Mouse (Mus musculus) neural tube, embryonic 14.5 days (tissue): ENCODE measurements at regions not wholly inside any gene's neighbourhood (a gene's known extent, or its start where the extent isn't known, plus 50 kb on each side); places are given as distances from the start of the nearest gene placed in this dataset.

ENCODE experiments used
- ATAC-seq: fragments of 200-750 bp; cut with Nextera tagmentation; 2 replicates; pipeline ENCODE4 v1.8.0; 2017; ENCODE audit warnings: low read depth, mild to moderate bottlenecking, moderate TSS enrichment, moderate library complexity
- H3K27ac ChIP-seq: fragments of 300-500 bp; sonication (generic); 2 replicates; pipeline ENCODE4 v1.5.1; 2014; ENCODE audit warnings: low read depth, mild to moderate bottlenecking, control low read depth, low read length, moderate library complexity, mixed read lengths
- H3K27me3 ChIP-seq: fragments of 300-500 bp; sonication (generic); 2 replicates; pipeline ENCODE4 v1.6.1; 2014; ENCODE audit warnings: low read length; ENCODE audit not compliant: control insufficient read depth, insufficient read depth
- H3K36me3 ChIP-seq: fragments of 300-500 bp; sonication (generic); 2 replicates; pipeline ENCODE4 v1.6.1; 2014; ENCODE audit warnings: low read length, mixed read lengths; ENCODE audit not compliant: control insufficient read depth, insufficient read depth
- H3K4me1 ChIP-seq: fragments of 300-500 bp; sonication (generic); 2 replicates; pipeline ENCODE4 v1.6.1; 2014; ENCODE audit warnings: low read length; ENCODE audit not compliant: control insufficient read depth, insufficient read depth
- H3K4me2 ChIP-seq: fragments of 300-500 bp; sonication (generic); 2 replicates; pipeline ENCODE4 v1.6.1; 2014; ENCODE audit warnings: mild to moderate bottlenecking, low read depth, low read length, control low read depth
- H3K4me3 ChIP-seq: fragments of 300-500 bp; sonication (generic); 2 replicates; pipeline ENCODE4 v1.5.1; 2014; ENCODE audit warnings: low read depth, low read length, control low read depth, mixed read lengths
- H3K9ac ChIP-seq: fragments of 300-500 bp; sonication (generic); replicated peaks from 2 replicates; pipeline ENCODE4 v1.6.1; 2014; ENCODE audit warnings: low read depth, mild to moderate bottlenecking, control low read depth, low read length, mixed read lengths
- H3K9me3 ChIP-seq: fragments of 300-500 bp; sonication (generic); 2 replicates; pipeline ENCODE4 v1.6.1; 2016; ENCODE audit warnings: low read length; ENCODE audit not compliant: control insufficient read depth
- WGBS: fragments of 180-500 bp; shearing (Covaris S2); extraction: QIAGEN DNeasy Blood & Tissue Kit; methylation state at CpG from one replicate; pipeline ENCODE4 v1.1.7; 2014; 5-methylcytosine and 5-hydroxymethylcytosine counted together

DNA sequence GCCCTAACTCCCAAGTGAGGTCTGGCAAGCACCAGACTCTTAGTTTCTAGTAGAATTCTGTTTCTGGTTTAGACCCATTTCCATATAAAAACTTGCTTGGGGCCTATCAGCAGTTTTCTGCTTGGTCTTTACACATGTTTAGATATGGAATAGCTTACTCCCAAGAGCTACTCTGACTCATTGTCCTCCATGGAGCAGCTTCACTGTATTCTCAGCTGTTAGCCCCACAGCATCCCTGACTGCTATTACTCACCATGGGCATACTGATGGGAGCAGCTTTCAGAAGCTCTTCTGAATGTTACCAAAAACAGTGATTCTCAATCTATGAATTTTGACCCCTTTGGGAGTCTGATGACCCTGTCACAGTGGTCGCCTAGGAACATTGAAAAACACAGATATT is 630.1 kb upstream of the 4930452B06Rik start:
- H3K4me1 ChIP-seq, result no peaks in the 10 kb centered on the region
- no peaks in the 10 kb centered on the region for H3K27me3 ChIP-seq
- H3K9ac ChIP-seq, result no peak overlapping the region
- no peaks in the 10 kb centered on the region for H3K36me3 ChIP-seq
- no peaks in the 10 kb centered on the region for H3K9me3 ChIP-seq
- ATAC-seq, result no peak
- WGBS, result 84% methylated on average over 1 of the region's 1 CpGs
- H3K4me2 ChIP-seq, result no peak overlapping the region
- no peak overlapping the region for H3K4me3 ChIP-seq
- no peak overlapping the region for H3K27ac ChIP-seq

DNA sequence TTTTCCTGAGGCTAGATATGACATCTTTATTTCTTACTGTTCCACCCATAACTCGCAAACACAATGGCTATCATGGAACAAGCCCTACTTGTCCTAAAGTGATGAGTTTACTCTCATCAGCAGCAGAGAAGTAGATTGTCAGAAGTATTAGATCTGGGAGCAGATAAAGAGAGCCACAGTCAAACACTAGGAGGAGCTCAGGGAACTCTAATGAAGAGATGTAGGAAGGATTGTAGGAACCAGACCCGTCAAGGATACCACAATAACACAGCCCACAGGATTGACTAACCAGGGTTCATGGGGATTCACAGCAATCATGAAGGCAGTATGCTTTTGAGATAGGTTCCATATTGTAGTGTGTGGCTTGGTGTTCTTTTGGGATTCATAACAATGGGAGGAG is 628.5 kb upstream of the 4930452B06Rik start:
- no peak for ATAC-seq
- WGBS, result 77% methylated on average over 2 of the region's 2 CpGs
- H3K36me3 ChIP-seq, result no peaks in the 10 kb centered on the region
- H3K9me3 ChIP-seq, result no peaks in the 10 kb centered on the region
- no peaks in the 10 kb centered on the region for H3K27me3 ChIP-seq
- no peaks in the 10 kb centered on the region for H3K4me1 ChIP-seq
- H3K9ac ChIP-seq, result no peak overlapping the region
- no peak overlapping the region for H3K27ac ChIP-seq
- no peak overlapping the region for H3K4me3 ChIP-seq
- no peak overlapping the region for H3K4me2 ChIP-seq

- Histone ChIP-seq H3K4me2 (no peak overlapping the region), H3K9me3 (no peaks in the 10 kb centered on the region), H3K27me3 (no peaks in the 10 kb centered on the region), H3K9ac (no peak overlapping the region), H3K36me3 (no peaks in the 10 kb centered on the region), H3K27ac (no peak overlapping the region), H3K4me3 (no peak overlapping the region), H3K4me1 (no peaks in the 10 kb centered on the region)
- ATAC-seq, result no peak
- WGBS, result 87% methylated on average over 1 of the region's 1 CpGs
These were observed 622.1 kb upstream of the 4930452B06Rik start for GRCm38 (mm10) chr14:9288103-9288502.

DNA sequence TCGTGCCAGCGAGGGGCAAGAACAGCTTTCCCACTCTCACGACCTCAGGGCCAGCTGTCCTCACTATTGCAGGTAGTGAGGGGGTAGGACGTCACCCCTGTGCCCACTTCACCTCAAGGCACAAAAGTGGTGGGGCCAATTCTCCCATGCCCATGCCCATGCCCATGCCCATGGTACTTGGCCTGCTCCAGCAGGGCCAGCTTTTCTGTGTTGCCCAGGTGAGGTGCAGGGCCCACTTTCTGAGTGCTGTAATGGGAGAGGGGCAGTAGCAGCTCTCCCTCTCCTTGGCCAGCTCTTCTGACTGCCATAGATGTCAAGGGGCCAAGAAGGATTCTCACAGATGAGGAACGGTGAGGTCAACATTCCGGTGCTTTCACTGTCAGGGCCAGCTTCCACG is 619.6 kb upstream of the 4930452B06Rik start:
- no peaks in the 10 kb centered on the region for H3K4me1 ChIP-seq
- no peak for ATAC-seq
- no peaks in the 10 kb centered on the region for H3K36me3 ChIP-seq
- WGBS, result 93% methylated on average over 7 of the region's 7 CpGs
- no peaks in the 10 kb centered on the region for H3K9me3 ChIP-seq
- H3K27me3 ChIP-seq, result no peaks in the 10 kb centered on the region
- no peak overlapping the region for H3K27ac ChIP-seq
- no peak overlapping the region for H3K4me2 ChIP-seq
- no peak overlapping the region for H3K4me3 ChIP-seq
- no peak overlapping the region for H3K9ac ChIP-seq

- H3K27ac ChIP-seq, result no peak overlapping the region
- H3K4me2 ChIP-seq, result no peak overlapping the region
- WGBS, result 88% methylated on average over 2 of the region's 2 CpGs
- no peaks in the 10 kb centered on the region for H3K27me3 ChIP-seq
- H3K9me3 ChIP-seq, result no peaks in the 10 kb centered on the region
- no peaks in the 10 kb centered on the region for H3K36me3 ChIP-seq
- no peak for ATAC-seq
- no peak overlapping the region for H3K9ac ChIP-seq
- no peak overlapping the region for H3K4me3 ChIP-seq
- H3K4me1 ChIP-seq, result no peaks in the 10 kb centered on the region
These were observed 619.1 kb upstream of the 4930452B06Rik start for GRCm38 (mm10) chr14:9284976-9285605.

DNA sequence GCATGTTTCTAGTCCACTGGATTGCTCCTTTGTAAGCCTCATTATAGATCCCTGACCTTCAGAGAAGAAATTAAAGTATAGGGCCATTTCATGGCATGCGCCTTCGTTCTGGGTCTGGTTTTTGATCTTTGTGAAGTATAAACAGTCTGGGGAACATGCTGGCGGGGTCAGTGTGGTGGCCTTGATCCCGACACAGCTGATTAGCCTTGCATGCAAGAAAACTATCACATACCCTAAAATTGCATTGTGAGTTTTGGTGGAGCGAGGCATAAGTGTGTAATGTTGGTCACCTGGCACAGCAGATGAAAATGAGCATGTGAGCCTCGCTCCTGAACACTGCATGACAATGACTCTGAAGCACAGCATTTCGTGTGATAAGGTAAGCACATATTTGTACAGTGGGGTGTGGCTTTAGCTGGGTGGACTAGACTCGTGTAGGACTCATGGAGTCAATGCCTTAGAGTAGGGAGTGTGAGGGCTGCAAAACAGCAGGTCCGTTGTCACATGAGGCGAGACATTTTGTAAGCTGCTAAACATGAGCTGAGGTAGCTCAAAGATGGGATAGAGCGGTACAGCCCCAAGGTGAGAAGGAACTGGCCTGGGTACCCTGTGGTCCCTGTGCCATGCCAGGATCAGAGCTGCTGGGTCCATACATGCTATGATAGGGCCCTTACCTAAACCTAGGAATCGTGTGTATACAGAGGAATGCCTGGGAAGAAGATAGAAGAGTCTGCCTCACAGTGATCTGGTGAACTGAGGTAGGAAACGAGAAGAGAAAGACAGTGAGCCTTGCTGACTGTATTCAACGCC is 601.4 kb upstream of the 4930452B06Rik start:
- H3K4me3 ChIP-seq, result no peak overlapping the region
- no peaks in the 10 kb centered on the region for H3K27me3 ChIP-seq
- no peak for ATAC-seq
- WGBS, result 84% methylated on average over 14 of the region's 14 CpGs
- H3K4me1 ChIP-seq, result no peaks in the 10 kb centered on the region
- no peak overlapping the region for H3K4me2 ChIP-seq
- H3K36me3 ChIP-seq, result no peaks in the 10 kb centered on the region
- no peak overlapping the region for H3K27ac ChIP-seq
- no peak overlapping the region for H3K9ac ChIP-seq
- no peaks in the 10 kb centered on the region for H3K9me3 ChIP-seq

GRCm38 (mm10) chr14:9252017-9252416 is 586.0 kb upstream of the 4930452B06Rik start:
- Histone ChIP-seq H3K36me3 (no peaks in the 10 kb centered on the region), H3K9ac (no peak overlapping the region)
- 77% methylated on average over 1 of the region's 1 CpGs for WGBS

GRCm38 (mm10) chr14:9245266-9245665 is 579.2 kb upstream of the 4930452B06Rik start:
- ATAC-seq, result no peak
- WGBS, result 59% methylated on average over 1 of the region's 1 CpGs

More at GRCm38 (mm10) chr14:9252017-9252416, 586.0 kb upstream of the 4930452B06Rik start:
- no peak for ATAC-seq
- Histone ChIP-seq H3K4me3 (no peak overlapping the region), H3K4me2 (no peak overlapping the region), H3K4me1 (no peaks in the 10 kb centered on the region), H3K27ac (no peak overlapping the region), H3K27me3 (no peaks in the 10 kb centered on the region), H3K9me3 (no peaks in the 10 kb centered on the region)

GRCm38 (mm10) chr14:9243336-9243735 is 577.3 kb upstream of the 4930452B06Rik start:
- ATAC-seq, result no peak
- Histone ChIP-seq H3K36me3 (no peaks in the 10 kb centered on the region), H3K9me3 (no peaks in the 10 kb centered on the region), H3K27me3 (no peaks in the 10 kb centered on the region), H3K9ac (no peak overlapping the region), H3K27ac (no peak overlapping the region), H3K4me3 (no peak overlapping the region), H3K4me1 (no peaks in the 10 kb centered on the region), H3K4me2 (no peak overlapping the region)

More at GRCm38 (mm10) chr14:9245266-9245665, 579.2 kb upstream of the 4930452B06Rik start:
- H3K4me2 ChIP-seq, result no peak overlapping the region
- H3K27me3 ChIP-seq, result no peaks in the 10 kb centered on the region
- H3K9me3 ChIP-seq, result no peaks in the 10 kb centered on the region
- H3K9ac ChIP-seq, result no peak overlapping the region
- no peak overlapping the region for H3K27ac ChIP-seq
- no peak overlapping the region for H3K4me3 ChIP-seq
- H3K4me1 ChIP-seq, result no peaks in the 10 kb centered on the region
- H3K36me3 ChIP-seq, result no peaks in the 10 kb centered on the region
